Mouse (Mus musculus): ENCODE results near the gene Nphp1.

Gene Nphp1

GRCm38 (mm10) chr2:127749376-127749775, 39.3 kb downstream of the Nphp1 start:
- no peak for DNase-seq (ENCODE audit: low spot score in 2 of 2)

- no peak for DNase-seq (ENCODE audit: low spot score in 2 of 2)
Measured at GRCm38 (mm10) chr2:127748316-127748715, 40.4 kb downstream of the Nphp1 start.

- no peak for DNase-seq (ENCODE audit: low spot score in 2 of 2)
Measured at GRCm38 (mm10) chr2:127742637-127743036, 46.1 kb downstream of the Nphp1 start.

- DNase-seq (ENCODE audit: low spot score in 2 of 2), result peak in 1 of 2 experiments; percentile 17
Measured at GRCm38 (mm10) chr2:127740756-127741519, 47.8 kb downstream of the Nphp1 start.

- no peak for DNase-seq (ENCODE audit: low spot score in 2 of 2)
Measured at GRCm38 (mm10) chr2:127737885-127738284, 50.8 kb downstream of the Nphp1 start.

GRCm38 (mm10) chr2:127736631-127737209, 52.0 kb downstream of the Nphp1 start:
- DNase-seq (ENCODE audit: low spot score in 2 of 2), result no peak

- no peak for DNase-seq (ENCODE audit: low spot score in 2 of 2)
Measured at GRCm38 (mm10) chr2:127735512-127736145, 53.1 kb downstream of the Nphp1 start.

- DNase-seq (ENCODE audit: low spot score in 2 of 2), result no peak
Measured at GRCm38 (mm10) chr2:127734889-127735288, 53.8 kb downstream of the Nphp1 start.

GRCm38 (mm10) chr2:127730301-127730997, 58.2 kb downstream of the Nphp1 start:
- no peak for DNase-seq (ENCODE audit: low spot score in 2 of 2)

- no peak for DNase-seq (ENCODE audit: low spot score in 2 of 2)
Measured at GRCm38 (mm10) chr2:127729671-127730070, 59.0 kb downstream of the Nphp1 start, which contains the start of gene Mall. TSS of gene Mall (minus strand) at chr2:127729932.

GRCm38 (mm10) chr2:127728661-127729450, 59.8 kb downstream of the Nphp1 start:
- peak in 1 of 2 experiments; percentile 15 for DNase-seq (ENCODE audit: low spot score in 2 of 2)

- no peak for DNase-seq (ENCODE audit: low spot score in 2 of 2)
Measured at GRCm38 (mm10) chr2:127728146-127728545, 60.6 kb downstream of the Nphp1 start.

- no peak for DNase-seq (ENCODE audit: low spot score in 2 of 2)
Measured at GRCm38 (mm10) chr2:127723193-127723592, 65.5 kb downstream of the Nphp1 start.

GRCm38 (mm10) chr2:127722176-127722892, 66.4 kb downstream of the Nphp1 start:
- peak; percentile 32 to 62 for DNase-seq (ENCODE audit: low spot score in 2 of 2)

- no peak for DNase-seq (ENCODE audit: low spot score in 2 of 2)
Measured at GRCm38 (mm10) chr2:127718839-127719468, 69.7 kb downstream of the Nphp1 start.

GRCm38 (mm10) chr2:127714726-127715125, 74.0 kb downstream of the Nphp1 start:
- DNase-seq (ENCODE audit: low spot score in 2 of 2), result no peak

- no peak for DNase-seq (ENCODE audit: low spot score in 2 of 2)
Measured at GRCm38 (mm10) chr2:127708792-127709191, 79.9 kb downstream of the Nphp1 start.

- DNase-seq (ENCODE audit: low spot score in 2 of 2), result no peak
Measured at GRCm38 (mm10) chr2:127708060-127708459, 80.6 kb downstream of the Nphp1 start.

GRCm38 (mm10) chr2:127705267-127705666, 83.4 kb downstream of the Nphp1 start:
- no peak for DNase-seq (ENCODE audit: low spot score in 2 of 2)
